Mouse (Mus musculus): Measurements from ENCODE around the gene A330070K13Rik. TPM values are rescaled to one million over a fixed set of nuclear protein-coding genes. Genes with fewer than 3 reads are reported as not detected.

A330070K13Rik gene
- polyA plus RNA-seq, 1 experiment from 2014 or later, result not detected

DNA sequence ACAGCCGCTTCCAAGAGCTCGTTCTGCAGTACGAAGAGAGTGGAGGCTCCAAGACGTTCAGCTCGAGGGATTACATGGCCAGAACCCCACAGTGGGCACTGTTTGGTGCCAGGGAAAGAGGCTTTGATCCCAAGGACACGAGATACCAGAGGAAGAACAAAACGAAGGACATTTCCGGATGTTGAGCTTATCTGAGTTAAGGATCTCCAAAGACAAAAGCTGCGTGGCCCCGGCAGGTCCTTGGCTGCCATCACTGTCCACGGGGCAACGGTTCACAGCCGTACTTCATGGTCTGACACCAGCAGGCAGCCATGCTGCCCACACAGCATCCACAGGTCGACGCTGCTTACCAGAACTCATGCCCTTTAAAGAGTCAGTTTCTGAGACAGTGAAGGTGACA lies 43.8 kb downstream of the A330070K13Rik start:
- no peak for ATAC-seq (ENCODE audit: low FRiP score)
- WGBS, result 91% methylated on average over 15 of the region's 15 CpGs
- Histone ChIP-seq H3K9ac (ENCODE audit: low read length) (no peak overlapping the region), H3K27me3 (ENCODE audit: control insufficient read depth, insufficient read depth, low read length) (no peaks in the 10 kb centered on the region), H3K36me3 (ENCODE audit: control insufficient read depth, insufficient read depth, low read length) (peaks cover 3% of the 10 kb centered on the region), H3K9me3 (ENCODE audit: control insufficient read depth, low read length) (no peaks in the 10 kb centered on the region), H3K4me3 (ENCODE audit: low read depth, low read length) (no peak overlapping the region), H3K4me1 (ENCODE audit: control insufficient read depth, insufficient read depth, low read length) (no peaks in the 10 kb centered on the region), H3K4me2 (no peak overlapping the region), H3K27ac (ENCODE audit: low read depth, low read length) (no peak overlapping the region)
- no peak for DNase-seq (ENCODE audit: low spot score, missing footprints)

DNA sequence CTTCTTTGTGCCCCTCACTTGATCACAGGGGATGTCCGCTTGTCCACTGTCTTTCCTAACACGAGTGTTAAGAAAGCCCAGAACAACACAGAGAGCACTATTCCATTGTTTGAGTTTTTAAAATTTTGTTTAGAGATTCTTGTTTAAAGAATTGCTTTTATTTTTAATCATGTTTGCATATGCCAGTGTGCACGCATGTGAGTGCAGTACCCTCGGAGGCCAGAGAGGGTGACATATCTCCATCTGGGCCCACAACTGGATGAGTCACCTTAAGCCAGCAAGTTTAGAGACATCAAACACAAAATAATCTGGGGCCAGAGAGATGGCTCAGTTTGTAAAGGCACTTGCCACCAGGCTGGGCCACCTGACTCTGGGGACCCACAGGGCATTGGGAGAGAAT lies 49.0 kb downstream of the A330070K13Rik start:
- peak; percentile 77 for DNase-seq (ENCODE audit: low spot score, missing footprints)
- ATAC-seq (ENCODE audit: low FRiP score), result no peak
- Histone ChIP-seq H3K36me3 (ENCODE audit: control insufficient read depth, insufficient read depth, low read length) (peaks cover 11% of the 10 kb centered on the region), H3K4me1 (ENCODE audit: control insufficient read depth, insufficient read depth, low read length) (no peaks in the 10 kb centered on the region), H3K9ac (ENCODE audit: low read length) (no peak overlapping the region), H3K4me3 (ENCODE audit: low read depth, low read length) (no peak overlapping the region), H3K27me3 (ENCODE audit: control insufficient read depth, insufficient read depth, low read length) (no peaks in the 10 kb centered on the region), H3K9me3 (ENCODE audit: control insufficient read depth, low read length) (no peaks in the 10 kb centered on the region), H3K4me2 (no peak overlapping the region), H3K27ac (ENCODE audit: low read depth, low read length) (no peak overlapping the region)
- WGBS, result 97% methylated on average over 4 of the region's 4 CpGs

DNA sequence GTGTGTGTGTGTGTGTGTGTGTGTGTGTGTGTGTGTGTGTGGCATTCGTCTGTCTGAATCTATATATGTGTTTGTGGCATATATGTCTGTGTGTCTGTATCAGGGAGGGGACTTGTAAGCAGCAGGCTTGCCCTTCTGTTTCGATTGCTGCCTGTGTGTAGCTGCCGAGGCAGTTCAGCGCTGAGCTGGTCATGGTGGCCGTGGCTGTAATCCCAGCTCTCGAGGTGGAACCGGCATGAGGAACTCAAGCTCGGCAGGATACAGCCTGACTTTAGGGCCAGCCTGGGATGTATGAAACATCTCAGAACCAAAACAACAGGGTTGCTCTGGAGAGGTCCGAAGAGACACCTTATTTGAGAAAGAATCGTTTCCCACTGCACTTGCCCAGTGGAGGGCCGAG lies 50.5 kb downstream of the A330070K13Rik start:
- no peaks in the 10 kb centered on the region for H3K9me3 ChIP-seq (ENCODE audit: control insufficient read depth, low read length)
- WGBS, result 97% methylated on average over 11 of the region's 11 CpGs
- H3K27me3 ChIP-seq (ENCODE audit: control insufficient read depth, insufficient read depth, low read length), result no peaks in the 10 kb centered on the region
- DNase-seq (ENCODE audit: low spot score, missing footprints) (peak; percentile 41), ATAC-seq (ENCODE audit: low FRiP score) (no peak)
- no peaks in the 10 kb centered on the region for H3K4me1 ChIP-seq (ENCODE audit: control insufficient read depth, insufficient read depth, low read length)
- no peak overlapping the region for H3K27ac ChIP-seq (ENCODE audit: low read depth, low read length)
- H3K4me3 ChIP-seq (ENCODE audit: low read depth, low read length), result no peak overlapping the region
- H3K9ac ChIP-seq (ENCODE audit: low read length), result no peak overlapping the region
- no peak overlapping the region for H3K4me2 ChIP-seq
- peaks cover 11% of the 10 kb centered on the region for H3K36me3 ChIP-seq (ENCODE audit: control insufficient read depth, insufficient read depth, low read length)

DNA sequence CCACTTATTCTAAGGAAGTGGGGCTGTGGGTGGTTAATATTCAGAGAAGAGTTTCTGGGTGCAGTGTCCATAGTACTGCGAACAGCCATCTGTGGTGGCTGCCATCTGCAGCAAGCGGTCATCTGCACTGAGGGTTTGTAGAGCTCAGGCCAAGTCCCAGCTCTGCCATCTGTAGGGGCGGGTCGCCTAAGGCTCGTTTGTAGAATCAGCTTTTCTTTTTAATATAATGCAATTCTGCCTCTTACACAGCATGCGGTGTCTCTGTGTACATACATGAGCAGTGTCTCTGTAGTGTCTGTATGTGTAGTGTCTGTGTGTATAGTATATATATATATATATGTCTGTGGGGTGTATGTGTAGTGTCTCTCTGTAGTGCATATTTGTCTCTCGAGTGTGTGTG lies 50.9 kb downstream of the A330070K13Rik start:
- peaks cover 11% of the 10 kb centered on the region for H3K36me3 ChIP-seq (ENCODE audit: control insufficient read depth, insufficient read depth, low read length)
- WGBS, result 84% methylated on average over 7 of the region's 7 CpGs
- ATAC-seq (ENCODE audit: low FRiP score), result no peak

DNA sequence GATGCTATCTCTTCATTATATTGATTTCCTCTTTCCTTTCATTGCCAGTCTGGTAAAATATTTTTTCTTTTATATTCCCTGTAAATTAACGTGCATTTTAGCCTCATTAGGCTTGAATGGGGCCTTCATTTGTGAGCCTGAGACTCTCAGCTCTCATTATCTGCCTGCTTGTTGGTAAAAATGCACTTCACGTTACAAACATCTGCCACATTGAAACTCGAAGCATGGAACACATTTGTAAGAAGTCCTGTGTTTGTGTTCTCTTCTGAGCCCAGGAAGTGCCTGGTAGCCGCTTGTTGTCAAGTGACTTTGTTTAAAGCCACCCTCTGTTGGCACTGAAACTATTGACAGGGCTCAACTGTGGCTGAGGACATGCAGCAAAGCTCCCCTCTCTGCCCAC lies 53.2 kb downstream of the A330070K13Rik start:
- no peak for ATAC-seq (ENCODE audit: low FRiP score)
- peak; percentile 51 for DNase-seq (ENCODE audit: low spot score, missing footprints)
- Histone ChIP-seq H3K9ac (ENCODE audit: low read length) (no peak overlapping the region), H3K4me3 (ENCODE audit: low read depth, low read length) (no peak overlapping the region), H3K4me1 (ENCODE audit: control insufficient read depth, insufficient read depth, low read length) (no peaks in the 10 kb centered on the region), H3K27ac (ENCODE audit: low read depth, low read length) (no peak overlapping the region), H3K4me2 (no peak overlapping the region), H3K9me3 (ENCODE audit: control insufficient read depth, low read length) (no peaks in the 10 kb centered on the region), H3K36me3 (ENCODE audit: control insufficient read depth, insufficient read depth, low read length) (peaks cover 10% of the 10 kb centered on the region; the same call in 1 of the 2 replicates), H3K27me3 (ENCODE audit: control insufficient read depth, insufficient read depth, low read length) (no peaks in the 10 kb centered on the region)
- WGBS, result 82% methylated on average over 4 of the region's 4 CpGs

More for the DNA sequence above, 50.9 kb downstream of the A330070K13Rik start:
- Histone ChIP-seq H3K4me3 (ENCODE audit: low read depth, low read length) (no peak overlapping the region), H3K27ac (ENCODE audit: low read depth, low read length) (no peak overlapping the region), H3K9ac (ENCODE audit: low read length) (no peak overlapping the region), H3K9me3 (ENCODE audit: control insufficient read depth, low read length) (no peaks in the 10 kb centered on the region), H3K4me1 (ENCODE audit: control insufficient read depth, insufficient read depth, low read length) (no peaks in the 10 kb centered on the region), H3K4me2 (no peak overlapping the region), H3K27me3 (ENCODE audit: control insufficient read depth, insufficient read depth, low read length) (no peaks in the 10 kb centered on the region)
- DNase-seq (ENCODE audit: low spot score, missing footprints), result peak; percentile 2

DNA sequence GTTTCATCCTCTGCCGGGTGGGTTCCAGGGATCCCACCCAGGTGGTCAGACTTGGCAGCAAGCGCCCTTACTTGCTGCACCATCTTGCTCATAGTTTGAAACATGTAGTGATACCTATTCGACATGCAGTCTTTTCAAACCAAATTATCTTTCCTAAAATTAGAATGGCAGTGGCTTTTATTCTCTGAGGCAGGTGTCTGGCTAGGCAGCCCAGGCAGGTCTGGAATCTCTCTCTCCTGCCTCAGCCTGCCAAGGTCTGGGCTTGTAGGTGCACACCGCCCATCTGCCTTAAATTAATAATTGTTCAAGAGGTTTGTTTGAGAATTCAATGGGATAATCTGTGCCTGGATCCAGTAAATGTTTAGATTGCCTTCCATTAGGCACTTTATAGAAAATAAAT lies 53.6 kb downstream of the A330070K13Rik start:
- DNase-seq (ENCODE audit: low spot score, missing footprints) (peak; percentile 12), ATAC-seq (ENCODE audit: low FRiP score) (no peak)
- no peaks in the 10 kb centered on the region for H3K27me3 ChIP-seq (ENCODE audit: control insufficient read depth, insufficient read depth, low read length)
- H3K36me3 ChIP-seq (ENCODE audit: control insufficient read depth, insufficient read depth, low read length), result peaks cover 10% of the 10 kb centered on the region; the same call in 1 of the 2 replicates
- no peak overlapping the region for H3K9ac ChIP-seq (ENCODE audit: low read length)
- no peak overlapping the region for H3K27ac ChIP-seq (ENCODE audit: low read depth, low read length)
- no peak overlapping the region for H3K4me2 ChIP-seq
- 93% methylated on average over 4 of the region's 4 CpGs for whole genome bisulfite sequencing
- no peak overlapping the region for H3K4me3 ChIP-seq (ENCODE audit: low read depth, low read length)
- H3K4me1 ChIP-seq (ENCODE audit: control insufficient read depth, insufficient read depth, low read length), result no peaks in the 10 kb centered on the region
- H3K9me3 ChIP-seq (ENCODE audit: control insufficient read depth, low read length), result no peaks in the 10 kb centered on the region

DNA sequence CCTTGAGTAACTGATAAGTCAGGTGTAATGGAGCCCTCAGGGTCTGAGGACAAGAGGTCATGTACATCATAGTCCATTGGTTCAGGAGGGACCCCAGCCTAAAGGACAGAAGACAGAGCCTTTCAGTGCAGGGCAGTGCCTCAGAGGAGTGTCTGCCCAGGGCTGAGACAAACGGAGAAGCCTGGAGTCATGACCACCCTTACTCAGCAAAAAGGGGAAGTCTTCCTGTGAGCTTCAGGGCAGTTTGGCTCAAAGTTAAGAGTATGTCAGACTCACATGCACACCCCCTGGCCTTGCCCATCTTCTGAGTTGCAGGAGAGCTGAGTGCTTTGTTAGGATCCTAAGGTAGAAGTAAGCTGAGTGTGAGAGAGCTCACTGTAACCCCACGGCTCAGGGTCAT lies 54.5 kb downstream of the A330070K13Rik start:
- H3K36me3 ChIP-seq (ENCODE audit: control insufficient read depth, insufficient read depth, low read length), result peaks cover 2% of the 10 kb centered on the region; the same call in 1 of the 2 replicates
- ATAC-seq (ENCODE audit: low FRiP score), result no peak

More for the DNA sequence above, 54.5 kb downstream of the A330070K13Rik start:
- Histone ChIP-seq H3K27me3 (ENCODE audit: control insufficient read depth, insufficient read depth, low read length) (no peaks in the 10 kb centered on the region), H3K4me3 (ENCODE audit: low read depth, low read length) (no peak overlapping the region), H3K4me1 (ENCODE audit: control insufficient read depth, insufficient read depth, low read length) (no peaks in the 10 kb centered on the region), H3K9ac (ENCODE audit: low read length) (no peak overlapping the region), H3K4me2 (no peak overlapping the region), H3K27ac (ENCODE audit: low read depth, low read length) (no peak overlapping the region), H3K9me3 (ENCODE audit: control insufficient read depth, low read length) (no peaks in the 10 kb centered on the region)
- DNase-seq (ENCODE audit: low spot score, missing footprints), result peak; percentile 12
- 83% methylated on average over 2 of the region's 2 CpGs for WGBS

Other genes starting within 250 kb of the A330070K13Rik start
- gene Kctd7, start 239.8 kb downstream of the A330070K13Rik start, polyA plus RNA-seq (2014; fragmentation: Nextera tagmentation; extraction: Ambion mirVana), result 5.3 and 7.0 TPM in 2 replicates
- 24.2 and 30.1 TPM in 2 replicates for gene Rabgef1, start 212.8 kb downstream of the A330070K13Rik start, polyA plus RNA-seq (2014; fragmentation: Nextera tagmentation; extraction: Ambion mirVana)
- gene Tmem248, start 167.6 kb downstream of the A330070K13Rik start, polyA plus RNA-seq (2014; fragmentation: Nextera tagmentation; extraction: Ambion mirVana), result 30.3 and 35.7 TPM in 2 replicates
- gene Sbds, start 129.1 kb downstream of the A330070K13Rik start, polyA plus RNA-seq (2014; fragmentation: Nextera tagmentation; extraction: Ambion mirVana), result 66.3 and 72.2 TPM in 2 replicates
- 30.4 and 32.1 TPM in 2 replicates for gene Tyw1, start 129.0 kb downstream of the A330070K13Rik start, polyA plus RNA-seq (2014; fragmentation: Nextera tagmentation; extraction: Ambion mirVana)
- 0.34 and 0.47 TPM in 2 replicates for gene Caln1, start 15.2 kb downstream of the A330070K13Rik start, polyA plus RNA-seq (2014; fragmentation: Nextera tagmentation; extraction: Ambion mirVana)

All from midbrain, embryonic 11.5 days (tissue).